Mouse (Mus musculus) liver, embryonic 12.5 days (tissue): Measurements from ENCODE around the gene Olfr1417. TPM values are rescaled to one million over a fixed set of nuclear protein-coding genes. Genes with fewer than 3 reads are reported as not detected.

Source experiments
- ATAC-seq: fragments of 200-750 bp; cut with Nextera tagmentation; 2 replicates; pipeline ENCODE4 v1.8.0; 2017; ENCODE audit warnings: moderate number of reproducible peaks, mild to moderate bottlenecking, moderate library complexity
- H3K27ac ChIP-seq: fragments of 300-500 bp; sonication (generic); 2 replicates; pipeline ENCODE4 v1.5.1; 2016; ENCODE audit warnings: mild to moderate bottlenecking
- H3K27me3 ChIP-seq: fragments of 300-500 bp; sonication (generic); replicated peaks from 2 replicates; pipeline ENCODE4 v1.6.1; 2016; ENCODE audit warnings: mild to moderate bottlenecking, moderate library complexity
- H3K36me3 ChIP-seq: fragments of 300-500 bp; sonication (generic); 2 replicates; pipeline ENCODE4 v1.6.1; 2016; ENCODE audit warnings: mild to moderate bottlenecking, moderate library complexity
- H3K4me1 ChIP-seq: fragments of 300-500 bp; sonication (generic); 2 replicates; pipeline ENCODE4 v1.6.1; 2016
- H3K4me2 ChIP-seq: fragments of 300-500 bp; sonication (generic); 2 replicates; pipeline ENCODE4 v1.6.1; 2016; ENCODE audit warnings: mild to moderate bottlenecking, moderate library complexity
- H3K4me3 ChIP-seq: fragments of 300-500 bp; sonication (generic); 2 replicates; pipeline ENCODE4 v1.5.1; 2016; ENCODE audit warnings: mild to moderate bottlenecking, moderate library complexity
- H3K9ac ChIP-seq: fragments of 300-500 bp; sonication (generic); 2 replicates; pipeline ENCODE4 v1.6.1; 2016; ENCODE audit warnings: mild to moderate bottlenecking, moderate library complexity
- H3K9me3 ChIP-seq: fragments of 300-500 bp; sonication (generic); replicated peaks from 2 replicates; pipeline ENCODE4 v1.6.1; 2016; ENCODE audit warnings: mild to moderate bottlenecking, moderate library complexity
- WGBS: fragments of 180-500 bp; shearing (Covaris S2); methylation state at CpG from one replicate; pipeline ENCODE4 v1.1.7; 2016; ENCODE audit not compliant: insufficient replicate concordance; 5-methylcytosine and 5-hydroxymethylcytosine counted together
- polyA plus RNA-seq: library from polyadenylated mRNA; unstranded; fragments of >200 nt; fragmentation: Nextera tagmentation; extraction: Ambion mirVana; gene quantifications from 2 replicates; pipeline ENCODE4 v1.2.1, GENCODE M21; 2016

Olfr1417 gene
- polyA plus RNA-seq, 1 experiment from 2014 or later: not detected

DNA sequence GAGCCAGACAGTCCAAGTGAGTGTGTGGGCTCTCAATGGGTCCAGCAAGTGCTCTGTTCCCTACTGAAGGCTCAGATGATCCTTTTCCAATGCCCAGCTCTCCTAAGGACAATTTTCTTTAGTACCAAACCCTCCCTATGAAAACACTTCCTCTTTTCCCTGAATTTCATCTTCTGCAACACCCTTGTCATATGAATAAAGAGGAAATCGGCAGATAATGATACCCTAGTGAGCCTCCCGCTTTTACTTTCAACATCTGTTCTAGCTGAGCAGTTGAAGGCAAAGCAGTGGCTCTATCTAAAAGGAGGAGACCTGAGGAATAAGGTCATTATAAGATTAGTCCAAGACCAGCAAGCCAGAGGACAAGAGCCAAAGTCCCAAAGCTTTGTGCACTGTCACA, 30.6 kb downstream of the Olfr1417 start:
- no peaks in the 10 kb centered on the region for H3K27me3 ChIP-seq
- H3K4me3 ChIP-seq: no peak overlapping the region
- H3K4me2 ChIP-seq: no peak overlapping the region
- no peak overlapping the region for H3K9ac ChIP-seq
- H3K27ac ChIP-seq: no peak overlapping the region
- no peaks in the 10 kb centered on the region for H3K36me3 ChIP-seq
- H3K9me3 ChIP-seq: no peaks in the 10 kb centered on the region
- 48% methylated on average over 2 of the region's 2 CpGs for WGBS
- no peaks in the 10 kb centered on the region for H3K4me1 ChIP-seq
- no peak for ATAC-seq

DNA sequence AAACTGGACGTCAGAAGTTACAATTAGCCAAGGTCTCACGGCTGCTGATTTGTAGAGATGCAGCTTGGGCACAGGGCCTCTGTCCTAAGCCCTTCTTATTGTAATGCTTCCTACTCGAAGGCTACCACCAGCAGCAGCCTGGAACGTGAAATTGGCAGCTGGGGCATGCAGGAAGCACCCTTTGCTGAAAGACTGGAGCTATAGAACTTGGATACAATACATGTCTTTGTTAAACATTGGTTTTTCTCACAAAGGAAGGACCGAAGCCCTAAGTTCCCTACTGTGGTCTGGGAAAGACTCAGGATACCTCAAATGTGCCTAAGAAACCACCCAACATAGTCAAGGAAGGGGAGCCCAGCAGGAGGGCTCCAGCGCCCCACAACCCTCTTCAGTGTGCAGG, 31.2 kb downstream of the Olfr1417 start:
- no peak overlapping the region for H3K4me3 ChIP-seq
- 37% methylated on average over 6 of the region's 6 CpGs for WGBS
- no peaks in the 10 kb centered on the region for H3K9me3 ChIP-seq
- H3K4me2 ChIP-seq: no peak overlapping the region
- no peak for ATAC-seq
- H3K9ac ChIP-seq: no peak overlapping the region
- no peaks in the 10 kb centered on the region for H3K36me3 ChIP-seq
- no peak overlapping the region for H3K27ac ChIP-seq
- H3K27me3 ChIP-seq: no peaks in the 10 kb centered on the region
- H3K4me1 ChIP-seq: no peaks in the 10 kb centered on the region

DNA sequence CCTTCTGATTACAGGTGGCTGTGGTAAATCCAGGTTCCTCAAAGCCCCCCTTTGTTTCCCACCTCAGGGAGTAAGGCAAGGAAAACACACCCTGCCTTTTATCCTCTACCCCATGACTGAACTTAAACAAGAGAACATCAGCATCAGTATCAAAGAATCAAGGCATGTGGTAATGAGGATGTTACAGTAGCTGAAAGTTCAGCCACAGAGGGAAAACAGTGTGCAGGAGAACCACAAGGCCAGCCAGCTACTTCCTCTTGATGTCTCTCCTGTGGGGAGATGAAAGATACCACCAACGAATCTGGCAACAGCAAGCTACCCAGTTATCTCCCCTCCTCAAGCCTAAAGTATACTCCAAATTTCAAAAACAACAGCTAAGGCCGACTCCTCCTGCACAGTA, 31.8 kb downstream of the Olfr1417 start:
- WGBS: 11% methylated on average over 2 of the region's 2 CpGs
- no peak for ATAC-seq
- H3K27me3 ChIP-seq: no peaks in the 10 kb centered on the region

DNA sequence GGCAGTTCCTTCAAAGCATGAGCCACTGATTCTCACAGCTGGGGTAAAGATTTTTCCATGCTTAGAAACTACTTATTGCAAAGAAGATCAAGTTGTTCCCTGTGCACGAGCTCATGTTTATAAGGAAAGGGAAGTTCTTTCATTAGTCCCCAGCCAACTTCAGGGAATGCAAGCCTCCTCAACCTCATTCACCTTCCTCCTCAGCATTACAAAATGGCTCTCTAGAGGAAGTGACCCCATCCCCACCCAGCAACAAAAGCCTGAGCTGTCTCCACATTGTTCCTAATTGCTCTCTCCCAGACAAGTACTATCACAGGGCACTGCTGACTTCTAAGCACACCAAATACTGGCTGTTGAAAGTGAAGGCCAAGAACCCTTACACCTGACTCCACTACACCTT, 34.6 kb downstream of the Olfr1417 start:
- no peak for ATAC-seq

More for the DNA sequence above, 31.8 kb downstream of the Olfr1417 start:
- Histone ChIP-seq H3K4me2 (no peak overlapping the region), H3K4me3 (no peak overlapping the region), H3K9me3 (no peaks in the 10 kb centered on the region), H3K4me1 (no peaks in the 10 kb centered on the region), H3K36me3 (no peaks in the 10 kb centered on the region), H3K27ac (no peak overlapping the region), H3K9ac (no peak overlapping the region)

DNA sequence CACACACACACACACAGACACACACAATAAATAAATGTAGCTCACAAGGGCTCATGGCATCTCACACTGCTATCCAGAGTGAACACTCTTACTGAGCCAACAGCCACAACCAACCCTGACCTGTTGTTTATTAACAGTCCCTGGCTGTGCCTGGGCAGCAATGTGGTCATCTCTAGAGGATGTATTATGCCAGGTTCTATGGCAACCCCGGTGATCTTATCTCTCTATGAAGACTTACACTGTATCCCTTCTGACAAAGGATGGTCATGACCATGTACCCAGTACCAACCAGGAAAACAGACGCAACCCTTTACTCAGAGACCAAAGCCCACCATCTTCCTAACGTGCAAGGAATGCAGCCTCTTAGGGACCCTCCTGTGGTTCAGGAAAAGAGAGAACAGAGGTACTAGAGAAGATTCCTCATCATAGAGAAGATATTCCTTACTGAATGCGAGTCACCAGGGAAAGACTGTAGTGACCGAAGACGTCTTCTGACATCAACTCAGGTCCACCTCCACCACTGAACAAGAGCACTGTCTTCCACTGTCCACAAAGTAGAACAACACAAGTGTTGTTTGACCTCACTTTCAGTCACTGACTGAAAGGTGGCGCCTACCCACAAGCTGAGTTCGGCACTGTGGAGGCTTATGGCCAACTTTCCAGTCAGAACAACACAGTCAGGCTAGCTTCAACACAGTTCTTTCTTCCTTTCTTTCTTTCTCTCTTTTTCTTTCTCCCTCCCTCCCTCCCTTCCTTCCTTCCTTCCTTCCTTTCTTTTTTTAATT, 38.3 kb downstream of the Olfr1417 start:
- Histone ChIP-seq H3K27me3 (no peaks in the 10 kb centered on the region), H3K27ac (no peak overlapping the region), H3K4me1 (no peaks in the 10 kb centered on the region), H3K9ac (no peak overlapping the region), H3K4me3 (no peak overlapping the region), H3K9me3 (no peaks in the 10 kb centered on the region), H3K4me2 (no peak overlapping the region), H3K36me3 (no peaks in the 10 kb centered on the region)
- ATAC-seq: no peak
- WGBS: 67% methylated on average over 8 of the region's 8 CpGs

More for the DNA sequence above, 34.6 kb downstream of the Olfr1417 start:
- H3K9me3 ChIP-seq: no peaks in the 10 kb centered on the region
- no peak overlapping the region for H3K9ac ChIP-seq
- no peak overlapping the region for H3K4me3 ChIP-seq
- H3K4me1 ChIP-seq: no peaks in the 10 kb centered on the region
- no peaks in the 10 kb centered on the region for H3K36me3 ChIP-seq
- H3K4me2 ChIP-seq: no peak overlapping the region
- H3K27me3 ChIP-seq: no peaks in the 10 kb centered on the region
- no peak overlapping the region for H3K27ac ChIP-seq
- whole genome bisulfite sequencing: 50% methylated on average over 1 of the region's 1 CpGs

DNA sequence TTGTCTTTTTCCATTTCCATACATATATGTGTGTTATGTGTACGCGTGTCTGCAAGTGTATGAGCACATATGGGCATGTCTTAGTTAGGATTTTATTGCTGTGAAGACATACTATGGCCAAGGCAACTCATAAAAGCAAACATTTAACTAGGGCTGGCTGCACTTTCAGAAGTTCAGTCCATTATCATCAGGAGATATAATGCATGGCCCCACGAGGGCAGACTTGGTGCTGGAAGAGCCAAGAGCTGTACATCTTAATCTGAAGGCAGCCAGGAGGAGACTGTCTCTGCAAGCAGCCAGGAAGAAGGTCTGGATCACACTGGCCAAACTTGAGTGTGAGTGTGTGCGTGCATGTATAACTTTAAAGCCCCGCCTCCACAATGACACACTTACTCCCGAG, 44.6 kb downstream of the Olfr1417 start:
- Histone ChIP-seq H3K27ac (no peak overlapping the region), H3K27me3 (no peaks in the 10 kb centered on the region), H3K4me1 (no peaks in the 10 kb centered on the region), H3K9me3 (no peaks in the 10 kb centered on the region), H3K4me2 (no peak overlapping the region), H3K9ac (no peak overlapping the region), H3K4me3 (no peak overlapping the region), H3K36me3 (no peaks in the 10 kb centered on the region)
- no peak for ATAC-seq
- 63% methylated on average over 6 of the region's 6 CpGs for WGBS

DNA sequence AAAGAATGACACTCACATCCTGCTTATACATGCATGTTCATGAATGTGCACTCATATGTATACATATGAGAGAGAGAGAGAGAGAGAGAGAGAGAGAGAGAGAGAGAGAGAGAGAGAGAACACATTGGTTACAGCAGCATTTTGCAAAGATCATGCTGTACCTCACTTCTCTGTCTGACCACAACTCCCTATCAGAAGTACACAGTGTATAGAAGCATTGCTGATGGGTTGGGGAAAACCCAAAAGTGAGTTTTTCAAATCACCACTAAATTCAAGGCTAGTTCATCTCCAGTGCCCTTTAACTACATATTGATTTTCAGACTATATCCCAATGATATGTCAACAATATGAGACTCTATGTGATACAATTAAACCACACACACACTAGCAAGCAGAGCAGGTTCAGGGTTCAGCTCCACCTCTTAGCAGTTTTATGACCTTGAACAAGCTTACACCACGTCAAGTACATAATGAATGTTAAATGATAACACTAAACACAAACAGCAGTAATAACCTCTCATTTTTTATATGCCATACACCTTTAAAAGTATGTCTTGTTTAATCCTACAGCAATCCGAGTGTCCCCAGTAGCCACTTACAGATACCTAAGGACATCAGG, 45.2 kb downstream of the Olfr1417 start:
- Histone ChIP-seq H3K27ac (no peak overlapping the region), H3K4me3 (no peak overlapping the region), H3K9me3 (no peaks in the 10 kb centered on the region), H3K36me3 (no peaks in the 10 kb centered on the region), H3K27me3 (no peaks in the 10 kb centered on the region), H3K4me1 (no peaks in the 10 kb centered on the region), H3K4me2 (no peak overlapping the region), H3K9ac (no peak overlapping the region)
- ATAC-seq: no peak
- 68% methylated on average over 2 of the region's 2 CpGs for WGBS

DNA sequence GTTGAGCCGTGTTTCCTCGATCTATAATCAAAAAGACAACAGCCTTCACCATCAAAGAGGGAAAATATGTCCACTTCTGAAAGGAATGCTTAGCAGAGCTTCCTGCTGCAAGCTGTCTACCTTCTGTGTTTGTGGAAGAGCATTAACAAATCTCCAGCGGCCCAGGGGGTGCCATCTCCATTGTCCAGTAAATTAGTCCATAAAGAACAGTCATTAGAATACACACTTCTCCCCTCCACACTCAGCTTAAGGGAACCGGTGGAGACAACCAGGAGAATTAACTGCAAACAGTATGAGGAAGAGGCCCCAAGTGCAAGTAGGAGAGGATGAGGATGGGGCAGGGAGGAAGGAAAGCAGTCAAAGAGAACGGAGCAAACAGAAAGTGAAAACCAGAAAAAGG, 47.2 kb downstream of the Olfr1417 start:
- Histone ChIP-seq H3K36me3 (no peaks in the 10 kb centered on the region), H3K27ac (no peak overlapping the region), H3K4me1 (no peaks in the 10 kb centered on the region), H3K9ac (no peak overlapping the region), H3K9me3 (no peaks in the 10 kb centered on the region), H3K4me3 (no peak overlapping the region), H3K27me3 (no peaks in the 10 kb centered on the region), H3K4me2 (no peak overlapping the region)
- 45% methylated on average over 5 of the region's 5 CpGs for WGBS
- no peak for ATAC-seq

- Histone ChIP-seq H3K4me1 (no peaks in the 10 kb centered on the region), H3K4me3 (no peak overlapping the region), H3K27ac (no peak overlapping the region), H3K4me2 (no peak overlapping the region), H3K9me3 (no peaks in the 10 kb centered on the region), H3K36me3 (no peaks in the 10 kb centered on the region), H3K27me3 (no peaks in the 10 kb centered on the region), H3K9ac (no peak overlapping the region)
- 73% methylated on average over 6 of the region's 6 CpGs for WGBS
- ATAC-seq: no peak
Measured at GRCm38 (mm10) chr19:11788876-11789275, 50.1 kb downstream of the Olfr1417 start.

DNA sequence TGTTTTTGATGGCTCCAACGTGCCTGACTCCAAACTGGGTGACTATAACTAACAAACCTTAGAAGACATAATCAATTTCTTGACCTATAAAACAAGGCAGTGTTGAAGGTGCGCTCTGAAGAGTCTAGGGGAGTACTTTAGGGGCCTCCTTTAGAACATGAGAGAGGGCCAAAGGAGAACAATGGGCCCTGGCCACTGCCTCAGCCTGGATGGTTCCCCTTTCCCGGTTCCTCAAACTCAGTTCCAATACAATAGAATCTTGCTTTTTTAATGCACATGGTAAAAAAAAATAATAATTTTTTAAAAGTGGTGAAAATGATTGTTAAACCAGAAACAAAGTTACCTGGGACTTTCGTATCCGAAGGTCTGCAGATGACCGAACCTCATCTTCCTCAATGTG, 51.2 kb downstream of the Olfr1417 start:
- no peaks in the 10 kb centered on the region for H3K4me1 ChIP-seq
- no peak overlapping the region for H3K4me2 ChIP-seq
- H3K9ac ChIP-seq: no peak overlapping the region
- no peaks in the 10 kb centered on the region for H3K36me3 ChIP-seq
- no peak overlapping the region for H3K27ac ChIP-seq
- no peak for ATAC-seq
- WGBS: 74% methylated on average over 6 of the region's 6 CpGs
- no peak overlapping the region for H3K4me3 ChIP-seq
- H3K27me3 ChIP-seq: no peaks in the 10 kb centered on the region
- H3K9me3 ChIP-seq: no peaks in the 10 kb centered on the region

DNA sequence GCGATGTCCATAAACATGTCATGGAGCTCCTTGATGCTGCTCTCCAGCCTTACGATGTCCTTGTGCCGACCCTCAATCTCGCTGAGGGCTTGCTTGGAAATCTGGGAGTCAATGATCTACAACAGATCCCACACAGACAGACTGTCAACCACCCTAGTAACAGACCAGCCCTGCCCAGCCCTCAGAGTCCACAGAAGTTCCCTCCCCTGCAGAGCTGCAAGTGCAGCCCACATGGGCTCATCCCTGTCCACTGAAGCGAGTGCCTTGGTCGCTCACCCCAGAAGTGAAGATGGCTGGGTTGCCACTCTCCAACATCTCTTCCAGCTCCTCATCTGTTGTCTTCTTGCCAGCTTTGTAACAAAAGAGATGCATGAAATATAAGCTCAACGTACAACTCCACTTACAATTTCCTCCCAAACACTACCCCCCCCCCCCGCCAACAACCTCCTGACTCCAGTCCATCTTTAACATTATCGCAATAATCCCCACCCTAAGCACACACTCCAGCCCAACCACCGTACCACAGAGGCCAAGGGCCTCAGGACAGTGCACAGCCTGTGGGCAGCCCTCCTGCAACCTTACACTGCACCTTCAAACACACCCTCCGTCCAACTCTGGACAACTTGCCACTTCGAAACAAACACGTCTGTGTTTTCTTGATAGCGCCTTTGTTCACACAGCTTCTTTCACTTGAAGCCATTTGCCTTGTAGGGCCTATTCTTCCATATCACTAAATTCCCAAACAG, 53.4 kb downstream of the Olfr1417 start:
- H3K4me3 ChIP-seq: no peak overlapping the region
- H3K36me3 ChIP-seq: no peaks in the 10 kb centered on the region
- H3K9me3 ChIP-seq: no peaks in the 10 kb centered on the region
- no peaks in the 10 kb centered on the region for H3K27me3 ChIP-seq
- H3K4me1 ChIP-seq: no peaks in the 10 kb centered on the region
- WGBS: 80% methylated on average over 14 of the region's 14 CpGs
- H3K4me2 ChIP-seq: no peak overlapping the region
- no peak overlapping the region for H3K9ac ChIP-seq
- H3K27ac ChIP-seq: no peak overlapping the region
- ATAC-seq: no peak

- no peak overlapping the region for H3K9ac ChIP-seq
- no peak overlapping the region for H3K4me3 ChIP-seq
- no peaks in the 10 kb centered on the region for H3K27me3 ChIP-seq
- no peaks in the 10 kb centered on the region for H3K4me1 ChIP-seq
- 51% methylated on average over 7 of the region's 7 CpGs for WGBS
- H3K9me3 ChIP-seq: no peaks in the 10 kb centered on the region
- no peak for ATAC-seq
- no peak overlapping the region for H3K4me2 ChIP-seq
- peaks cover 48% of the 10 kb centered on the region for H3K36me3 ChIP-seq
- no peak overlapping the region for H3K27ac ChIP-seq
Measured at GRCm38 (mm10) chr19:11777191-11777865, 61.7 kb downstream of the Olfr1417 start.
